Mouse (Mus musculus): ENCODE results near the gene Syna. TPM values are rescaled to one million over a fixed set of nuclear protein-coding genes. Genes with fewer than 3 reads are reported as not detected.

The Syna gene
- total and polyA plus RNA-seq, 2 experiments from 2014 or later, result 0.97 TPM; not detected in 1

DNA sequence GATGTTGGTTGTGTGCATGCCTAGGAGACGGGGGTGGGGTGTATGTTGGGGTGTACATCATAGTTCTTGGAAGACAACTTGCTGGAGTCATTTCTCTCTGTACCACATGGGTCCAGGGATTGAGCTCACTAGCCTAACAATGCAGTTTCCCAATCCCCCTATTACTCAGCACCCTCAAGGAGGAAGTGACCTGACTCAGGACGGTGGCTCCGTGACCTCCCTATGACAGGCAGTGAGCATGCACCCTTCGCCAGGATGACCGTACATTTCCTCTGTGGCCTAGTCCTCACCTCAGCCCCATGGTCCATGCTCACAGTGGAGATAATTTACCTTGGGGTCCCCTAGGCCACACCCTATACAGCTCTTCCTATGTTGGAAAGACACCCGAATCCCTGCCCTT is 27.6 kb downstream of the Syna start:
- H3K36me3 ChIP-seq (ENCODE audit: insufficient read depth), result peaks cover 37% of the 10 kb centered on the region
- DNase-seq (no peak), ATAC-seq (no peak)
- peak overlapping the region; percentile 21; the same call in 1 of the 2 replicates for H3K27ac ChIP-seq (ENCODE audit: low read depth, low read length)
- no peaks in the 10 kb centered on the region; the same call in 1 of the 2 replicates for H3K4me1 ChIP-seq (ENCODE audit: insufficient read depth)
- H3K9ac ChIP-seq, result no peak overlapping the region
- no peak overlapping the region for H3K4me2 ChIP-seq (ENCODE audit: low read depth)
- no peak for TF ChIP-seq CTCF (IDR thresholded peaks at IDR 0.05; ENCODE audit: low read depth)
- 95% methylated on average over 6 of the region's 6 CpGs for WGBS
- H3K9me3 ChIP-seq (ENCODE audit: low read length), result no peaks in the 10 kb centered on the region
- H3K27me3 ChIP-seq (ENCODE audit: insufficient read depth, low read length), result no peaks in the 10 kb centered on the region
- H3K4me3 ChIP-seq (ENCODE audit: low read depth, low read length), result no peak overlapping the region

DNA sequence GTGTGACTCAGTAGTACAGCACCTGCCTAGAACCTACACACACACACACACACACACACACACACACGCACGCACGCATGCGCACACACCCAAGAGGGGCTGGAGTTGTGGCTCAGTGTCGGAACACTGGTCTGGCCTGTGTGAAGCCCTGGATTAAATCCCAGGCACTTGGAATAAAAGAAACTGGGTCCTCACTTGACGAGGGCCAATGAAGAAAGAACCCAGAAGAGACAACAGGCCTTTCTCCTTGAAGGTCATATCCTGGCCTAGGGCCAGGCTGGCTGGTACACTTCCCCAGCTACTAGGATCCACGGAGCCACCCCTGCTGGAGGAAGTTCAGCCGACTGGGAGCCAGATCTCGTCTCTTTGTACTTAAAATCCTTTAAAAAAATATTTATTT is 28.4 kb downstream of the Syna start:
- TF ChIP-seq CTCF (IDR thresholded peaks at IDR 0.05; ENCODE audit: low read depth), result no peak
- Histone ChIP-seq H3K27me3 (ENCODE audit: insufficient read depth, low read length) (no peaks in the 10 kb centered on the region), H3K36me3 (ENCODE audit: insufficient read depth) (peaks cover 37% of the 10 kb centered on the region), H3K27ac (ENCODE audit: low read depth, low read length) (peak overlapping the region; percentile 78), H3K9ac (no peak overlapping the region), H3K4me3 (ENCODE audit: low read depth, low read length) (no peak overlapping the region), H3K9me3 (ENCODE audit: low read length) (no peaks in the 10 kb centered on the region), H3K4me1 (ENCODE audit: insufficient read depth) (no peaks in the 10 kb centered on the region; the same call in 1 of the 2 replicates), H3K4me2 (ENCODE audit: low read depth) (no peak overlapping the region)
- ATAC-seq (peak; percentile 70), DNase-seq (peak; percentile 73)
- 38% methylated on average over 9 of the region's 9 CpGs for WGBS

DNA sequence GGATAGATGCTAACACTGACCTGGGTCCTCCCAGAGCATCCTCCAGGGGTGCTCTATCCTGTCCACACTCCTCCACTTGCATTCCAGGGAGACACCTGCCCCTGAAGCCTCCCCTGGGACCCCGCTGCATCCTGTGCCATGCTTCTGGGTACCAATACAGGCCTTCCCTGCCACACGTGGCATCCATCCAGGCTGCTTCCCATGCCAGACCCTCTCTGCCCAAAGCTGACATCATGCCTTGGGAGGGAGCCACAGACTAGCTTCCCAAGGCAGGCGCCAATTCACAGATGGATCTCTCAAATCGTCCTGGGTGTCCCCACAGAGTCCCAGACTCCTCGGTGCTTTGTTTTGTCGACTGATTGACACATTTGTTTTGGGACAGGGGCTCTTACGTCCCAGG is 29.1 kb downstream of the Syna start:
- Histone ChIP-seq H3K4me2 (ENCODE audit: low read depth) (no peak overlapping the region), H3K27ac (ENCODE audit: low read depth, low read length) (peak overlapping the region; percentile 78; the same call in 1 of the 2 replicates), H3K36me3 (ENCODE audit: insufficient read depth) (peaks cover 42% of the 10 kb centered on the region), H3K4me1 (ENCODE audit: insufficient read depth) (no peaks in the 10 kb centered on the region; the same call in 1 of the 2 replicates), H3K9ac (no peak overlapping the region), H3K27me3 (ENCODE audit: insufficient read depth, low read length) (no peaks in the 10 kb centered on the region), H3K4me3 (ENCODE audit: low read depth, low read length) (no peak overlapping the region), H3K9me3 (ENCODE audit: low read length) (no peaks in the 10 kb centered on the region)
- 30% methylated on average over 7 of the region's 7 CpGs for WGBS
- peak; percentile 85 for ATAC-seq
- DNase-seq, result peak; percentile 93
- TF ChIP-seq CTCF (IDR thresholded peaks at IDR 0.05; ENCODE audit: low read depth), result no peak

DNA sequence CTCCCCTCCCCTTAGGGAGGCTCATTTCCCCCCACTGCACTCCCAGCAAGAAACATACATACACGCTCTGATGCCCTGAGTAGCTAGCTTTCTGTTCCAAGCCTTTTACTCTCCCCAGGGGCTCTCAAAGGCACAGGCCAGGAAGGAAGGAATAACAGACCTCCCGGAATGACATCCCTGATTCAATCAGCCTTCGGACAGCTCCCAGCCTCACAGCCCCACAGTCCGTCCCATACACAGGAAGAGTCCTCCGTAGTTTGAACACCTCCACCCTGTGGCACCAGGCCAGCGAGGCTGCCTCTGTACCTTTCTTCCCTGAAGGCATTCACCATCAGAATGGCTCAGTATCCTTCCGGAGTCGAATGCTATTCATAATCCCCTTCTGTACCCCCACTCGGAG is 31.5 kb downstream of the Syna start:
- H3K36me3 ChIP-seq (ENCODE audit: insufficient read depth), result peaks cover 24% of the 10 kb centered on the region
- H3K9ac ChIP-seq, result no peak overlapping the region
- H3K27me3 ChIP-seq (ENCODE audit: insufficient read depth, low read length), result no peaks in the 10 kb centered on the region
- peak overlapping the region; percentile 29; the same call in 1 of the 2 replicates for H3K27ac ChIP-seq (ENCODE audit: low read depth, low read length)
- no peak overlapping the region for H3K4me3 ChIP-seq (ENCODE audit: low read depth, low read length)
- no peaks in the 10 kb centered on the region; the same call in 1 of the 2 replicates for H3K4me1 ChIP-seq (ENCODE audit: insufficient read depth)
- 19% methylated on average over 9 of the region's 9 CpGs for whole genome bisulfite sequencing
- no peak overlapping the region for H3K4me2 ChIP-seq (ENCODE audit: low read depth)
- DNase-seq (no peak), ATAC-seq (no peak)
- no peak for TF ChIP-seq CTCF (IDR thresholded peaks at IDR 0.05; ENCODE audit: low read depth)
- no peaks in the 10 kb centered on the region for H3K9me3 ChIP-seq (ENCODE audit: low read length)

DNA sequence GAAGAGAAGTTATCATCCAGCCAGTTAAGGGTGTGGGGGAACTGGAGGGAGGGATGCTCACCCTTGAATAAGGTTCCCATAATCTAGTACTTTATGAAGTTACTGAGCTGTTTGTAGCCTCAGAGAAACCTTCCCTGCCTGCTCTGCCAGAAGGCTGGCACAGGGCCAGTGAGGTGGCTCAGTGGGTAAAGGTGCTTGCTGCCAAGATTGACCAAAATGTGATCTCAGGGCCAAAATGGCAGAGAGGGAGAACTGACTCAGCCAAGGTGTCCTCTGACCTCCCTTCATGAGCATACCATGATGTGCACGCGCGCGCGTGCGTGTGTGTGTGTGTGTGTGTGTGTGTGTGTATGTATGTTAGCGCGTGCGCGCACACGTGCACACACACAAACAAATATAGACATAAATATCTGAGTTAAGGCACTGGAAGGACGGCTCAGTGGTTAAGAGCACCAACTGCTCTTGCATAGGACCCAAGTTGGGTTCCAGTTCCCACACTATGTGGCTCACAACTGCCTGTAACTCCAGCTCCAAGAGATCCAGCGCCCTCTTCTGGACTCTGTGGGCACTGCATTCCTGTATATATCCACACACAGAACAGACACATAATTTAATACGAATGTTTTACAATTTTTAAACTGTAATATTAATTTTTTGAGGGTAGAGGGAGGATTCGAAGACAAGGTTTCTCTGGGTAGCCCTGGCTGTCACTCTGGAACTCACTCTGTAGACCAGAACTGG is 33.8 kb downstream of the Syna start:
- Histone ChIP-seq H3K36me3 (ENCODE audit: insufficient read depth) (peaks cover 25% of the 10 kb centered on the region), H3K4me3 (ENCODE audit: low read depth, low read length) (no peak overlapping the region), H3K27ac (ENCODE audit: low read depth, low read length) (no peak overlapping the region), H3K9me3 (ENCODE audit: low read length) (no peaks in the 10 kb centered on the region), H3K4me2 (ENCODE audit: low read depth) (no peak overlapping the region), H3K4me1 (ENCODE audit: insufficient read depth) (no peaks in the 10 kb centered on the region; the same call in 1 of the 2 replicates), H3K27me3 (ENCODE audit: insufficient read depth, low read length) (no peaks in the 10 kb centered on the region), H3K9ac (no peak overlapping the region)
- ATAC-seq (no peak), DNase-seq (no peak)
- 94% methylated on average over 15 of the region's 15 CpGs for WGBS
- TF ChIP-seq CTCF (IDR thresholded peaks at IDR 0.05; ENCODE audit: low read depth), result peak; percentile 45

DNA sequence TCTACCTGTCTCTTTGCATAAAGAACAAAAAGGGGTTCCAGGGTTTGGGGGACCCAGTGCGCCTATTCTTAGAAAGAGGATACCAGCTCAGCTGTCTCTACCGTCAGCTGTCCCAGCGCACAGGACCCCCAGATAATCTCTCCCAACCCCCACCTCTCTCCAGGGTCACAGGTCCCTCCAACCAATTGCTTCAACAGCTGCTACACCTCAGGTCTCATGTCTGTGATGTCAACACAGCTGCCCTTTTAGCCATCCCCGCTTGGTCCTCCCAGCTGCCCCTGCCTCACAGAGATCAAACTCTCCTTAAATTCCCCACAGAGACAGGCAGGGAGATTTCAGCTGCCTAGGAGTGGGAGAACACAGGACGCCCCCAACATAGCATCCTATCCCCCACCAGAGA is 36.2 kb downstream of the Syna start:
- ATAC-seq (no peak), DNase-seq (no peak)
- H3K27me3 ChIP-seq (ENCODE audit: insufficient read depth, low read length), result no peaks in the 10 kb centered on the region
- H3K27ac ChIP-seq (ENCODE audit: low read depth, low read length), result no peak overlapping the region
- WGBS, result 89% methylated on average over 5 of the region's 5 CpGs
- no peaks in the 10 kb centered on the region; the same call in 1 of the 2 replicates for H3K4me1 ChIP-seq (ENCODE audit: insufficient read depth)
- H3K4me3 ChIP-seq (ENCODE audit: low read depth, low read length), result no peak overlapping the region
- no peak overlapping the region for H3K9ac ChIP-seq
- peaks cover 31% of the 10 kb centered on the region for H3K36me3 ChIP-seq (ENCODE audit: insufficient read depth)
- TF ChIP-seq CTCF (IDR thresholded peaks at IDR 0.05; ENCODE audit: low read depth), result no peak
- no peak overlapping the region for H3K4me2 ChIP-seq (ENCODE audit: low read depth)
- H3K9me3 ChIP-seq (ENCODE audit: low read length), result no peaks in the 10 kb centered on the region

DNA sequence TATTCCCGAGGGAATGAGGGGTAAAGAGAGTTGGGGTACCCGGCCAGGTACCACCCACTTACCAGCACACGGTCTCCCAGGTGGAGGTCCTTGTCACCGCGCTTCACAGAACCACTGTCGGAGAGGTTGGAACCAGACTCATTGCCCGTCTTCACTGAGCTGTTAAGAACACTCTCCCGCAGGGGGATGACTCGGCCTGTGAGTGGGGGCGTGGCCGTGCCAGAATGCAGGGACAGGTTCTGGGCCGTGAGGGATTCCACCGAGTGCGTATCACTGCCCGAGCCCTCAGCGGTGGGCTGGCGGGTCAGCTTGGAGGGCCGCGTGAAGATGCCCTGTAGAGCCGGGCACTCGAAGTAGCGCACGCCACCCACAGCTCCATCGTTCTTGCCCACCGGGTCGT is 37.4 kb downstream of the Syna start:
- DNase-seq, result no peak
- 95% methylated on average over 26 of the region's 26 CpGs for WGBS
- H3K4me2 ChIP-seq (ENCODE audit: low read depth), result no peak overlapping the region
- TF ChIP-seq CTCF (IDR thresholded peaks at IDR 0.05; ENCODE audit: low read depth), result no peak
- H3K27ac ChIP-seq (ENCODE audit: low read depth, low read length), result no peak overlapping the region
- H3K27me3 ChIP-seq (ENCODE audit: insufficient read depth, low read length), result no peaks in the 10 kb centered on the region
- H3K4me3 ChIP-seq (ENCODE audit: low read depth, low read length), result no peak overlapping the region
- no peak for ATAC-seq
- no peaks in the 10 kb centered on the region for H3K9me3 ChIP-seq (ENCODE audit: low read length)
- H3K36me3 ChIP-seq (ENCODE audit: insufficient read depth), result peaks cover 35% of the 10 kb centered on the region
- H3K9ac ChIP-seq, result no peak overlapping the region
- H3K4me1 ChIP-seq (ENCODE audit: insufficient read depth), result no peaks in the 10 kb centered on the region

All from forebrain, postnatal 0 days (tissue).